ENCODE assay signal across 8 mouse cellular contexts in the genomic region with DNA sequence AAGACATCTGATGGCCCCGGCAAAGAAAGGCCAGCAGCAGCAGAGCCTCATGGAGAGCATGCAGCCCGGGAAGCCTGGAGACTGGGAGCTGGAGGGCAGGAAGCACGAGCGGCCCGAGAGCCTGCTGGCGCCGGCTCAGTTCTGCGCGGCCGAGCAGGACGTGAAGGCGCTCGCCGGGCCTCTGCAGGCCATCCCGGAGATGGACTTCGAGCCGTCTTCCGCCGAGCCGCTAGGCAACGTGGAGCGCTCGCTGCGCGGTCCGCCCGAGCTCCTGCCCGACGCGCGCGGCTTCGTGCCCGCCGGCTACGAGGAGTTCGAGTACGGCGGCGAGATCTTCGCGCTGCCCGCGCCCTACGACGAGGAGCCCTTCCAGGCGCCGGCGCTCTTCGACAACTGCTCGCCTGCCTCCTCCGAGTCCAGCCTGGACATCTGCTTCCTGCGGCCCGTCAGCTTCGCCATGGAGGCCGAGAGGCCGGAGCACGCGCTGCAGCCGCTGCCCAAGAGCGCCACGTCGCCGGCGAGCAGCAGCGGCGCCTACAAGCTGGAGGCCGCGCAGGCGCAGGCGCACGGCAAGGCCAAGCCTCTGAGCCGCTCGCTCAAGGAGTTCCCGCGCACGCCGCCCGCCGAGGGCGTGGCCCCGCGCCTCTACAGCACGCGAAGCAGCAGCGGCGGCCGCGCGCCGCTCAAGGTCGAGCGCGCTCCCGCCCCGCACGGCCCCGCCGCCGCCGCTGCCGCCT. TPM values are rescaled to one million over a fixed set of nuclear protein-coding genes. Genes with fewer than 3 reads are reported as not detected.
DNase-seq lines count a peak whose midpoint lies in the region; ATAC-seq and TF ChIP-seq lines count a peak whose summit lies in the region.

Gene Gm10190, minus strand, starts transcription at position 553 of the 737 bp plus-strand sequence.

- H3K4me3 ChIP-seq in hindbrain, embryonic 10.5 days, result peak within 1 kb of the TSS; percentile 54
- peak within 1 kb of the TSS; percentile 44 for H3K4me3 ChIP-seq in lung, embryonic 14.5 days (ENCODE audit: low read depth, low read length)
- peak within 1 kb of the TSS; percentile 60 for H3K4me3 ChIP-seq in olfactory bulb, adult 2 months (ENCODE audit: insufficient read depth, low read depth, low read length)

- no peak for TF ChIP-seq CTCF in lung, embryonic 14.5 days (IDR thresholded peaks at IDR 0.05; ENCODE audit: low read depth)
- no peak for TF ChIP-seq CTCF in olfactory bulb, adult 2 months (IDR thresholded peaks at IDR 0.05; ENCODE audit: insufficient read depth, low read depth, low read length)

- ATAC-seq in lung, embryonic 14.5 days (ENCODE audit: insufficient read depth), result peak; percentile 99

- H3K27ac ChIP-seq in hindbrain, embryonic 10.5 days, result peak within 1 kb of the TSS; percentile 87
- peak within 1 kb of the TSS; percentile 36; the same call in 1 of the 2 replicates for H3K27ac ChIP-seq in lung, embryonic 14.5 days (ENCODE audit: low read depth)
- H3K27ac ChIP-seq in olfactory bulb, adult 2 months (ENCODE audit: insufficient read depth, low read depth, low read length), result peak within 1 kb of the TSS; percentile 57; the same call in 1 of the 2 replicates

- WGBS in hindbrain, embryonic 10.5 days, result 5% methylated on average over 102 of the region's 102 CpGs
- 2% methylated on average over 94 of the region's 102 CpGs for WGBS in lung, embryonic 14.5 days
- 3% methylated on average over 102 of the region's 102 CpGs for WGBS in olfactory bulb, adult 2 months

- no peaks in the 10 kb centered on the region for H3K9me3 ChIP-seq in hindbrain, embryonic 10.5 days
- no peaks in the 10 kb centered on the region for H3K9me3 ChIP-seq in lung, embryonic 14.5 days (ENCODE audit: low read depth, low read length)

- H3K4me2 ChIP-seq in lung, embryonic 14.5 days, result peak within 1 kb of the TSS; percentile 83

- peaks cover 13% of the 10 kb centered on the region for H3K4me1 ChIP-seq in hindbrain, embryonic 10.5 days (replicated peaks)
- H3K4me1 ChIP-seq in lung, embryonic 14.5 days (ENCODE audit: insufficient read depth), result peaks cover 5% of the 10 kb centered on the region; the same call in 1 of the 2 replicates
- H3K4me1 ChIP-seq in olfactory bulb, adult 2 months (ENCODE audit: control insufficient read depth, insufficient read depth, low read length), result peaks cover 10% of the 10 kb centered on the region

- peak; percentile 76 for TF ChIP-seq POLR2A in olfactory bulb, adult 2 months (IDR thresholded peaks at IDR 0.05; ENCODE audit: insufficient read depth, low read depth, low read length)

- H3K36me3 ChIP-seq in hindbrain, embryonic 10.5 days, result no peaks in the 10 kb centered on the region
- H3K36me3 ChIP-seq in lung, embryonic 14.5 days (ENCODE audit: insufficient read depth), result no peaks in the 10 kb centered on the region

- peaks cover 67% of the 10 kb centered on the region for H3K27me3 ChIP-seq in hindbrain, embryonic 10.5 days (ENCODE audit: insufficient read depth, poor library complexity, severe bottlenecking)
- H3K27me3 ChIP-seq in lung, embryonic 14.5 days (ENCODE audit: insufficient read depth, low read length), result no peaks in the 10 kb centered on the region

- peak within 1 kb of the TSS; percentile 71 for H3K9ac ChIP-seq in lung, embryonic 14.5 days

- DNase-seq in R1 (ENCODE audit: low read depth, low spot score), result peak; percentile 88
- peak; percentile 86 to 93 for DNase-seq in cerebellum, postnatal 25 days
- DNase-seq in frontal cortex, postnatal 10 days (ENCODE audit: low spot score in 2 of 2), result peak; percentile 83 to 86
- DNase-seq in hindbrain, embryonic 10.5 days (ENCODE audit: low spot score), result peak; percentile 90
- DNase-seq in layer of hippocampus, adult 9-10 months (ENCODE audit: low spot score), result peak; percentile 35
- DNase-seq in lung, embryonic 14.5 days, result peak; percentile 97
- peak; percentile 94 for DNase-seq in testis, postnatal 14 days (ENCODE audit: low spot score)

RNA-seq across cellular contexts. Expression of gene Gm10190, which starts in this region (rescaled TPM):
- polyA plus RNA-seq in hindbrain, embryonic 10.5 days (2016; fragmentation: Nextera tagmentation; extraction: Ambion mirVana), result 0.68 TPM in 1 of 2 replicates, not detected in the other
- 2.1 and 2.4 TPM in 2 replicates for polyA plus RNA-seq in lung, embryonic 14.5 days (2014; fragmentation: Nextera tagmentation; extraction: Ambion mirVana)
- polyA plus RNA-seq in olfactory bulb, adult 2 months (2012; ENCODE audit: insufficient read depth, insufficient read length, low replicate concordance, missing spikeins), result not detected in 2 replicates

Comparison
In these comparisons a context has a peak if more than half of its experiments do, and no peak if none do; other contexts are left out.
1. Peak in every context shown above with its lines: DNase-seq, ATAC-seq, H3K4me3 ChIP-seq and H3K27ac ChIP-seq.
2. Peak in DNase-seq, H3K4me3 ChIP-seq and H3K27ac ChIP-seq in hindbrain, embryonic 10.5 days; RNA of the gene not detected or under 1 TPM.
3. DNase-seq: peak in every context shown above with its lines; median percentile 97 in lung, embryonic 14.5 days; 94 in testis, postnatal 14 days; 90 in hindbrain, embryonic 10.5 days; 90 in cerebellum, postnatal 25 days; 88 in R1; 84 in frontal cortex, postnatal 10 days; 35 in layer of hippocampus, adult 9-10 months.
4. H3K27ac ChIP-seq: peak in every context shown above with its lines; median percentile 87 in hindbrain, embryonic 10.5 days; 57 in olfactory bulb, adult 2 months; 36 in lung, embryonic 14.5 days.